Mouse (Mus musculus): ENCODE measurements around the gene Trhr2. TPM values are rescaled to one million over a fixed set of nuclear protein-coding genes. Genes with fewer than 3 reads are reported as not detected.

Trhr2 gene
- polyA plus RNA-seq (2012; rRNA removed) = 0.10 TPM in 1 of 2 replicates, not detected in the other

- Histone ChIP-seq H3K4me1 (ENCODE audit: control insufficient read depth, insufficient read depth, low read length) (no peaks in the 10 kb centered on the region), H3K36me3 (ENCODE audit: control insufficient read depth, insufficient read depth, low read length) (no peaks in the 10 kb centered on the region), H3K27me3 (ENCODE audit: control insufficient read depth, insufficient read depth, low read length) (no peaks in the 10 kb centered on the region), H3K27ac (ENCODE audit: control insufficient read depth, insufficient read depth, low read depth, low read length) (no peak within 1 kb of the TSS), H3K4me3 (ENCODE audit: control insufficient read depth, low read depth, low read length) (no peak within 1 kb of the TSS)
- TF ChIP-seq CTCF (IDR thresholded peaks at IDR 0.05; ENCODE audit: control insufficient read depth, insufficient read depth, insufficient replicate concordance, low read depth, low read length) = no peak
- TF ChIP-seq POLR2A (IDR thresholded peaks at IDR 0.05; ENCODE audit: control insufficient read depth, low read depth, low read length) = no peak
These were observed at the start of gene Trhr2 for GRCm38 (mm10) chr8:122360696-122361416. Gene Trhr2 (minus strand): TSS chr8:122360746.

- TF ChIP-seq CTCF (IDR thresholded peaks at IDR 0.05; ENCODE audit: control insufficient read depth, insufficient read depth, insufficient replicate concordance, low read depth, low read length) = no peak
- no peak for TF ChIP-seq POLR2A (IDR thresholded peaks at IDR 0.05; ENCODE audit: control insufficient read depth, low read depth, low read length)
- Histone ChIP-seq H3K27me3 (ENCODE audit: control insufficient read depth, insufficient read depth, low read length) (no peaks in the 10 kb centered on the region), H3K4me1 (ENCODE audit: control insufficient read depth, insufficient read depth, low read length) (no peaks in the 10 kb centered on the region), H3K36me3 (ENCODE audit: control insufficient read depth, insufficient read depth, low read length) (peaks cover 13% of the 10 kb centered on the region), H3K4me3 (ENCODE audit: control insufficient read depth, low read depth, low read length) (no peak overlapping the region), H3K27ac (ENCODE audit: control insufficient read depth, insufficient read depth, low read depth, low read length) (no peak overlapping the region)
These were observed 47.1 kb upstream of the Trhr2 start for GRCm38 (mm10) chr8:122407678-122408077.

- TF ChIP-seq CTCF (IDR thresholded peaks at IDR 0.05; ENCODE audit: control insufficient read depth, insufficient read depth, insufficient replicate concordance, low read depth, low read length) (no peak), POLR2A (IDR thresholded peaks at IDR 0.05; ENCODE audit: control insufficient read depth, low read depth, low read length) (no peak)
- peaks cover 9% of the 10 kb centered on the region for H3K36me3 ChIP-seq (ENCODE audit: control insufficient read depth, insufficient read depth, low read length)
- no peaks in the 10 kb centered on the region for H3K4me1 ChIP-seq (ENCODE audit: control insufficient read depth, insufficient read depth, low read length)
- no peak overlapping the region for H3K27ac ChIP-seq (ENCODE audit: control insufficient read depth, insufficient read depth, low read depth, low read length)
- H3K27me3 ChIP-seq (ENCODE audit: control insufficient read depth, insufficient read depth, low read length) = no peaks in the 10 kb centered on the region
- H3K4me3 ChIP-seq (ENCODE audit: control insufficient read depth, low read depth, low read length) = no peak overlapping the region
These were observed 44.7 kb upstream of the Trhr2 start for GRCm38 (mm10) chr8:122405146-122405805.

- Histone ChIP-seq H3K4me3 (ENCODE audit: control insufficient read depth, low read depth, low read length) (no peak overlapping the region), H3K4me1 (ENCODE audit: control insufficient read depth, insufficient read depth, low read length) (no peaks in the 10 kb centered on the region; the same call in 1 of the 2 replicates), H3K27ac (ENCODE audit: control insufficient read depth, insufficient read depth, low read depth, low read length) (peak overlapping the region; percentile 72), H3K36me3 (ENCODE audit: control insufficient read depth, insufficient read depth, low read length) (peaks cover 7% of the 10 kb centered on the region), H3K27me3 (ENCODE audit: control insufficient read depth, insufficient read depth, low read length) (no peaks in the 10 kb centered on the region)
- no peak for TF ChIP-seq CTCF (IDR thresholded peaks at IDR 0.05; ENCODE audit: control insufficient read depth, insufficient read depth, insufficient replicate concordance, low read depth, low read length)
- TF ChIP-seq POLR2A (IDR thresholded peaks at IDR 0.05; ENCODE audit: control insufficient read depth, low read depth, low read length) = no peak
These were observed 37.6 kb upstream of the Trhr2 start for GRCm38 (mm10) chr8:122398186-122398585.

- H3K4me1 ChIP-seq (ENCODE audit: control insufficient read depth, insufficient read depth, low read length) = no peaks in the 10 kb centered on the region; the same call in 1 of the 2 replicates
- H3K27ac ChIP-seq (ENCODE audit: control insufficient read depth, insufficient read depth, low read depth, low read length) = no peak overlapping the region
- TF ChIP-seq CTCF (IDR thresholded peaks at IDR 0.05; ENCODE audit: control insufficient read depth, insufficient read depth, insufficient replicate concordance, low read depth, low read length) = no peak
- no peak for TF ChIP-seq POLR2A (IDR thresholded peaks at IDR 0.05; ENCODE audit: control insufficient read depth, low read depth, low read length)
- H3K4me3 ChIP-seq (ENCODE audit: control insufficient read depth, low read depth, low read length) = no peak overlapping the region
- H3K27me3 ChIP-seq (ENCODE audit: control insufficient read depth, insufficient read depth, low read length) = no peaks in the 10 kb centered on the region
- H3K36me3 ChIP-seq (ENCODE audit: control insufficient read depth, insufficient read depth, low read length) = peaks cover 7% of the 10 kb centered on the region
These were observed 34.7 kb upstream of the Trhr2 start for GRCm38 (mm10) chr8:122395291-122395690.

- Histone ChIP-seq H3K36me3 (ENCODE audit: control insufficient read depth, insufficient read depth, low read length) (peaks cover 5% of the 10 kb centered on the region), H3K4me1 (ENCODE audit: control insufficient read depth, insufficient read depth, low read length) (no peaks in the 10 kb centered on the region), H3K27me3 (ENCODE audit: control insufficient read depth, insufficient read depth, low read length) (no peaks in the 10 kb centered on the region), H3K27ac (ENCODE audit: control insufficient read depth, insufficient read depth, low read depth, low read length) (no peak overlapping the region), H3K4me3 (ENCODE audit: control insufficient read depth, low read depth, low read length) (no peak overlapping the region)
- TF ChIP-seq CTCF (IDR thresholded peaks at IDR 0.05; ENCODE audit: control insufficient read depth, insufficient read depth, insufficient replicate concordance, low read depth, low read length) (no peak), POLR2A (IDR thresholded peaks at IDR 0.05; ENCODE audit: control insufficient read depth, low read depth, low read length) (no peak)
These were observed 33.2 kb upstream of the Trhr2 start for GRCm38 (mm10) chr8:122393717-122394116.

GRCm38 (mm10) chr8:122390758-122391157, 30.2 kb upstream of the Trhr2 start:
- Histone ChIP-seq H3K27ac (ENCODE audit: control insufficient read depth, insufficient read depth, low read depth, low read length) (no peak overlapping the region), H3K27me3 (ENCODE audit: control insufficient read depth, insufficient read depth, low read length) (no peaks in the 10 kb centered on the region), H3K36me3 (ENCODE audit: control insufficient read depth, insufficient read depth, low read length) (peaks cover 2% of the 10 kb centered on the region), H3K4me3 (ENCODE audit: control insufficient read depth, low read depth, low read length) (no peak overlapping the region), H3K4me1 (ENCODE audit: control insufficient read depth, insufficient read depth, low read length) (no peaks in the 10 kb centered on the region)
- no peak for TF ChIP-seq CTCF (IDR thresholded peaks at IDR 0.05; ENCODE audit: control insufficient read depth, insufficient read depth, insufficient replicate concordance, low read depth, low read length)
- no peak for TF ChIP-seq POLR2A (IDR thresholded peaks at IDR 0.05; ENCODE audit: control insufficient read depth, low read depth, low read length)
